Mouse (Mus musculus) thymus, postnatal 14 days (tissue): ENCODE measurements around the gene 1700001C19Rik.

Experiments
- DNase-seq: peaks from one replicate; pipeline ENCODE4 v3.0.0; 2021

The 1700001C19Rik gene

GRCm38 (mm10) chr17:47369087-47369443 is 68.1 kb downstream of the 1700001C19Rik start:
- no peak for DNase-seq

GRCm38 (mm10) chr17:47368401-47369086 is 68.6 kb downstream of the 1700001C19Rik start, which contains the start of gene Mrps10:
Gene Mrps10, plus strand, starts transcription at chr17:47368887.
- peak; percentile 90 for DNase-seq
